Mouse (Mus musculus) liver, embryonic 14.5 days (tissue): ENCODE measurements around the gene Smco3.
"Not testable (repeated sequence)": the region's sequence is repeated elsewhere in the genome, so short reads cannot be mapped to it uniquely, and the experiment has no call there.

ENCODE experiments used
- CTCF ChIP-seq: IDR thresholded peaks from 2 replicates; pipeline ENCODE4 v1.5.1; 2016; ENCODE audit warnings: antibody characterized with exemption, low read depth, control low read depth
- EP300 ChIP-seq: IDR thresholded peaks from 2 replicates; pipeline ENCODE4 v1.6.1; 2016; ENCODE audit warnings: antibody characterized with exemption, low read depth

GRCm38 (mm10) chr6:136884766-136885165 lies 49.5 kb upstream of the Smco3 start:
- not testable (repeated sequence) for TF ChIP-seq CTCF, EP300
